Mouse (Mus musculus) hindbrain, embryonic 11.5 days (tissue): Measurements from ENCODE around the gene Safb. TPM values are rescaled to one million over a fixed set of nuclear protein-coding genes. Genes with fewer than 3 reads are reported as not detected.
"Not testable (repeated sequence)": the region's sequence is repeated elsewhere in the genome, so short reads cannot be mapped to it uniquely, and the experiment has no call there.

Source experiments
- ATAC-seq: fragments of 200-750 bp; cut with Nextera tagmentation; 2 replicates; pipeline ENCODE4 v1.8.0; 2017; ENCODE audit warnings: mild to moderate bottlenecking, moderate TSS enrichment, moderate library complexity; ENCODE audit not compliant: low FRiP score
- DNase-seq: peaks from one replicate; pipeline ENCODE4 v3.0.0-alpha.2; 2015; ENCODE audit warnings: low spot score
- H3K27ac ChIP-seq: fragments of 300-500 bp; sonication (generic); 2 replicates; pipeline ENCODE4 v1.5.1; 2014; ENCODE audit warnings: mild to moderate bottlenecking, low read depth, low read length
- H3K27me3 ChIP-seq: fragments of 300-500 bp; sonication (generic); 2 replicates; pipeline ENCODE4 v1.6.1; 2014; ENCODE audit warnings: mild to moderate bottlenecking, low read length, moderate library complexity, mixed read lengths; ENCODE audit not compliant: control insufficient read depth, insufficient read depth
- H3K36me3 ChIP-seq: fragments of 300-500 bp; sonication (generic); 2 replicates; pipeline ENCODE4 v1.6.1; 2014; ENCODE audit warnings: mild to moderate bottlenecking, low read length, moderate library complexity, mixed read lengths; ENCODE audit not compliant: control insufficient read depth, insufficient read depth
- H3K4me1 ChIP-seq: fragments of 300-500 bp; sonication (generic); replicated peaks from 2 replicates; pipeline ENCODE4 v1.6.1; 2014; ENCODE audit warnings: low read length, mixed read lengths; ENCODE audit not compliant: control insufficient read depth, insufficient read depth
- H3K4me2 ChIP-seq: fragments of 300-500 bp; sonication (generic); replicated peaks from 2 replicates; pipeline ENCODE4 v1.6.1; 2014; ENCODE audit warnings: mild to moderate bottlenecking, low read depth, low read length
- H3K4me3 ChIP-seq: fragments of 300-500 bp; sonication (generic); 2 replicates; pipeline ENCODE4 v1.5.1; 2014; ENCODE audit warnings: low read depth, low read length
- H3K9ac ChIP-seq: fragments of 300-500 bp; sonication (generic); 2 replicates; pipeline ENCODE4 v1.6.1; 2014; ENCODE audit warnings: low read depth, low read length
- H3K9me3 ChIP-seq: fragments of 300-500 bp; sonication (generic); 2 replicates; pipeline ENCODE4 v1.6.1; 2016; ENCODE audit warnings: low read length; ENCODE audit not compliant: control insufficient read depth
- WGBS: fragments of 180-500 bp; shearing (Covaris S2); extraction: QIAGEN DNeasy Blood & Tissue Kit; methylation state at CpG from one replicate; pipeline ENCODE4 v1.1.7; 2014; 5-methylcytosine and 5-hydroxymethylcytosine counted together
- polyA plus RNA-seq: library from polyadenylated mRNA; unstranded; fragments of >200 nt; fragmentation: Nextera tagmentation; extraction: Ambion mirVana; gene quantifications from 2 replicates; pipeline ENCODE4 v1.2.1, GENCODE M21; 2014

Safb gene
- polyA plus RNA-seq, 1 experiment from 2014 or later, result 93.7 TPM

GRCm38 (mm10) chr17:56611323-56611722, 26.7 kb downstream of the Safb start:
- no peak for ATAC-seq

GRCm38 (mm10) chr17:56611861-56612564, 27.4 kb downstream of the Safb start:
- Histone ChIP-seq H3K4me3 (no peak overlapping the region), H3K9me3 (no peaks in the 10 kb centered on the region), H3K4me1 (peaks cover 11% of the 10 kb centered on the region), H3K36me3 (peaks cover 8% of the 10 kb centered on the region; the same call in 1 of the 2 replicates), H3K27ac (no peak overlapping the region), H3K4me2 (0 out of 2 replicates have a peak overlapping the region, but pooled peaks have one; percentile 5), H3K27me3 (no peaks in the 10 kb centered on the region), H3K9ac (no peak overlapping the region)
- no peak for ATAC-seq
- DNase-seq, result peak; percentile 59
- WGBS, result 14% methylated on average over 14 of the region's 14 CpGs

More at GRCm38 (mm10) chr17:56611323-56611722, 26.7 kb downstream of the Safb start:
- no peak for DNase-seq
- Histone ChIP-seq H3K4me3 (no peak overlapping the region), H3K27ac (no peak overlapping the region), H3K4me2 (no peak overlapping the region), H3K27me3 (no peaks in the 10 kb centered on the region), H3K9ac (no peak overlapping the region), H3K36me3 (peaks cover 11% of the 10 kb centered on the region), H3K9me3 (no peaks in the 10 kb centered on the region), H3K4me1 (peaks cover 11% of the 10 kb centered on the region)
- 81% methylated on average over 2 of the region's 2 CpGs for WGBS

DNA sequence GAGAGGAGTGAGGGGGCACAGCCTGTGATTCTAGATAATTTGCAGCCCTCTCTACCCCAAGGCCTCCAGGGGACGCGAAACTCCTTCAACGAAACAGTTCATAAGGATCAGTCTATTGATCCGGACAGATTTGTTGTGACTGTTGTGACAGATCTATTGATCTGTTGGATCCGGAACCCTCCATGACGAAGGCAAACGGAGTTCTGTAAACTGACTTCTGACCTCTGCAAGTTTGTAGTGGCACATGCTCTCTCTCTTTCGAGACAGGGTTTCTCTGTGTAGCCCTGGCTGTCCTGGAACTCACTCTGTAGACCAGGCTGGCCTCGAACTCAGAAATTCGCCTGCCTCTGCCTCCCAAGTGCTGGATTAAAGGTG, 27.9 kb downstream of the Safb start:
- DNase-seq, H3K27me3 ChIP-seq, ATAC-seq, H3K9ac ChIP-seq, H3K4me2 ChIP-seq, H3K4me3 ChIP-seq, H3K9me3 ChIP-seq, H3K27ac ChIP-seq: not testable (repeated sequence)
- H3K4me1 ChIP-seq, result peaks cover 11% of the 10 kb centered on the region
- 76% methylated on average over 10 of the region's 10 CpGs for WGBS
- peaks cover 10% of the 10 kb centered on the region; the same call in 1 of the 2 replicates for H3K36me3 ChIP-seq

GRCm38 (mm10) chr17:56613236-56613844, 28.7 kb downstream of the Safb start, which contains the start of gene Rpl36:
Rpl36 (plus strand) TSS chr17:56613416.
- H3K36me3 ChIP-seq, result peaks cover 17% of the 10 kb centered on the region; the same call in 1 of the 2 replicates
- ATAC-seq (peak; percentile 43), DNase-seq (peak; percentile 96)
- peak within 1 kb of the TSS; percentile 81 for H3K9ac ChIP-seq
- peak within 1 kb of the TSS; percentile 83 for H3K27ac ChIP-seq
- peaks cover 11% of the 10 kb centered on the region for H3K4me1 ChIP-seq
- H3K4me3 ChIP-seq, result peak within 1 kb of the TSS; percentile 84
- under 1% methylated on average over 52 of the region's 52 CpGs for WGBS
- no peaks in the 10 kb centered on the region for H3K9me3 ChIP-seq
- H3K27me3 ChIP-seq, result no peaks in the 10 kb centered on the region
- H3K4me2 ChIP-seq, result peak within 1 kb of the TSS; percentile 83

GRCm38 (mm10) chr17:56613893-56614292, 29.3 kb downstream of the Safb start:
- not testable (repeated sequence) for DNase-seq, H3K27me3 ChIP-seq, H3K4me1 ChIP-seq, ATAC-seq, H3K27ac ChIP-seq, H3K9me3 ChIP-seq
- Histone ChIP-seq H3K9ac (peak overlapping the region; percentile 81), H3K4me2 (peak overlapping the region; percentile 83), H3K36me3 (peaks cover 17% of the 10 kb centered on the region; the same call in 1 of the 2 replicates), H3K4me3 (peak overlapping the region; percentile 84)
- under 1% methylated on average over 26 of the region's 26 CpGs for WGBS

DNA sequence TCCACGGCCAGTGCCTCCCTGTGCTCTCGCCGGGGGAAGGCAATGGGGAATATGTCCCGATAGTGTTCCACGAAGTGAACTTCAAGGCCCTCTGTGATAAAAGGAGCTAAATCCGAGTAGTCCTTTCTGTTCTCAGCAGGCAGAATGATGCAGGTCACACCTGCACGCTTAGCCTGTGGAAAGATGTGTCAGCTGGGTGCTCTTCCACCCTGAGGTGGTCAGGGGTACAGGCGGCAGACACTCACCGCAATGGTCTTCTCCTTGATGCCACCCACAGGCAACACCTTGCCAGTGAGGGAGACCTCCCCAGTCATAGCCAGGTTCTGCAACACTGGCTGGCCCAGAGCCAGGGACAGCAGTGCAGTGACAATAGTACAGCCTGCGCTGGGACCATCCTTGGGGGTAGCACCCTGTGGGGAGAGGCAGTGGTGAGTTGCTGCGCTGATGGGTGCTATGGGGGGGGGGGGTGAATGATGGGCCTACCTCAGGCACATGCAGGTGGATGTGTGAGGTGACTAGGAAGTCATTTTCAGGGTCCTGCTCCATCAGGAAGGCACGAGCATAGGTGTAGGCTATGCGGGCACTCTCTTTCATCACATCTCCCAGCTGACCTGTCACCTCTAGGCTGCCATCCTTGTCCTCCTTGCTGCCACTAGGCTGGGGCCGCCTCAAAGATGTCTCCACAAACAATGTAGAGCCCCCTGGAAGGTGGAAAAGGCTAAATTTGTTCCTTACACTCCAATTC, 29.9 kb downstream of the Safb start:
- Histone ChIP-seq H3K9ac (peak overlapping the region; percentile 81), H3K9me3 (no peaks in the 10 kb centered on the region), H3K4me2 (peak overlapping the region; percentile 83), H3K4me1 (peaks cover 9% of the 10 kb centered on the region), H3K27me3 (no peaks in the 10 kb centered on the region), H3K27ac (no peak overlapping the region), H3K36me3 (peaks cover 17% of the 10 kb centered on the region; the same call in 1 of the 2 replicates), H3K4me3 (peak overlapping the region; percentile 84)
- WGBS, result 31% methylated on average over 14 of the region's 14 CpGs
- ATAC-seq (no peak), DNase-seq (no peak)

DNA sequence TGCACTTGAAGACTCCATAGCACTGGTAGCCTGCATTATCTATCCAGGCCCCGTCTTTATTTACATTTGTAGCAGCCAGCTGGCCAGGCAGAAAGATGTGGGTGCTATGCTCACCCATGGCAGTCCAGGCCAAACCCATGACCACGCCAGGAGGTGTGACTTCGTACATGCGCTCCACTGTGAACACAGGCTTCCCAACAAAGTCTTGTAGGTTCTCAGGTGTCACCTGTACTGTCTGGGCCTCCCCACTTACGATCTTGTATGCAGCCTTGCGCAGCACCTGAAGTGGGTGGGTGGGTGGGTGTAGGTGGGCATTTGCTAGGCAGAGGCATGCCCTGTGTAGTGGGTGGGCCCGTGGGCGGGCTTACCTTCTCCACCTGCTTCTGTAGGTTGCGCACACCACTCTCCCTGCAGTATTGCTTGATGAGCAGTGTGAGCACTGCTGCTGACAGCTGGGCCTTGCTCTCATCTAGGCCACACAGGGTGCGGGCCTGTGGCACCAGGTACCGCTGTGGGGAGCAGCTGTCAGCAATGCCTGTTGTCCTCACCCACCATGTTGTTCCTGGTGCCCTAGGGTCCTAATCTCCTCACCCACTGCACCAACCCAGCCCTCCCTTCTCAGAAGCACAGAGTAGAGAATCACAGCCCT, 30.6 kb downstream of the Safb start:
- peaks cover 19% of the 10 kb centered on the region; the same call in 1 of the 2 replicates for H3K36me3 ChIP-seq
- H3K9me3 ChIP-seq, result no peaks in the 10 kb centered on the region
- H3K4me2 ChIP-seq, result 0 out of 2 replicates have a peak overlapping the region, but pooled peaks have one; percentile 83
- peaks cover 9% of the 10 kb centered on the region for H3K4me1 ChIP-seq
- H3K27ac ChIP-seq, result no peak overlapping the region
- peak overlapping the region; percentile 81; the same call in 1 of the 2 replicates for H3K9ac ChIP-seq
- 0 out of 2 replicates have a peak overlapping the region, but pooled peaks have one; percentile 8 for H3K4me3 ChIP-seq
- no peak for DNase-seq
- no peaks in the 10 kb centered on the region for H3K27me3 ChIP-seq
- no peak for ATAC-seq
- WGBS, result 88% methylated on average over 11 of the region's 11 CpGs

DNA sequence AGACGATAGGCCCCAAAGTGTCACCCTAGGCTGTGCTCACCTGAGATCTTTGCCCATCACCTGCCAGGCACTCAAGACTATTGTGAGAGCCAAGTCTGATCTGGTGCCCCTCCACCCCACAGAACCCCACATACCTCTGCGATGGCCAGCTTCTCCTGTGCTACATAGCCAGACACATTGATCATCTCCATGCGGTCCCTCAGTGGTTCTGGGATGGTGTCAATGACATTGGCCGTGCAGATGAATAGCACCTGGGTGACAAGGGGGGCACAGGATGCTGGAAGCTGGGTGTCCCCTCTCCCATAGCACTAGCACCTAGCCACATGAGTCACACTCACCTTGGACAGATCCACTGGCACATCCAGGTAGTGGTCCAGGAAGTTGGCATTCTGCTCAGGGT, 31.2 kb downstream of the Safb start:
- peaks cover 9% of the 10 kb centered on the region for H3K4me1 ChIP-seq
- H3K36me3 ChIP-seq, result peaks cover 22% of the 10 kb centered on the region; the same call in 1 of the 2 replicates
- no peak overlapping the region for H3K27ac ChIP-seq
- 86% methylated on average over 4 of the region's 4 CpGs for WGBS
- no peaks in the 10 kb centered on the region for H3K27me3 ChIP-seq
- H3K9me3 ChIP-seq, result no peaks in the 10 kb centered on the region
- H3K9ac ChIP-seq, result no peak overlapping the region
- no peak overlapping the region for H3K4me2 ChIP-seq
- ATAC-seq, result no peak
- DNase-seq, result no peak
- H3K4me3 ChIP-seq, result no peak overlapping the region
